Mouse (Mus musculus): ENCODE results near the gene Eci2.
"Not testable (repeated sequence)": the region's sequence is repeated elsewhere in the genome, so short reads cannot be mapped to it uniquely, and the experiment has no call there.

Eci2 gene

GRCm38 (mm10) chr13:35026879-35027278, at the start of gene Eci2:
Eci2 (minus strand) TSS chr13:35027096.
- DNase-seq: peak; percentile 39

DNA sequence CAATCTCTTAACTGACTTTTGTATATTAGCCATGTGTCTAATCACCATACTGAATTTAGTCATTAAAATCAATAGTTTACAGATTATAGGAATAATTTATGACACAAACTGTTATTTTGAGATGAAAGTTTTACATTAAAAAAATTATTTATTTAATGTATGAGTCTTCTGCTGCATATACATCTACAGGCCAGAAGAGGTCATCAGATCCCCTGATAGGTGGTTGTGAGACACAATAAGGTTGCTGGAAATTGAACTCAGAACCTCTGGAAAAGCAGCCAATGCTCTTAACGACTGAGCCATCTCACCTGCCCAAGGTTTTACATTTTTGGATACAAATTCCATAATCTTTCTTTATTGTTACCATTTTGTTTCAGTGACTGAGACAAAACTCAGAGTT, 48.0 kb upstream of the Eci2 start:
- DNase-seq: no peak

DNA sequence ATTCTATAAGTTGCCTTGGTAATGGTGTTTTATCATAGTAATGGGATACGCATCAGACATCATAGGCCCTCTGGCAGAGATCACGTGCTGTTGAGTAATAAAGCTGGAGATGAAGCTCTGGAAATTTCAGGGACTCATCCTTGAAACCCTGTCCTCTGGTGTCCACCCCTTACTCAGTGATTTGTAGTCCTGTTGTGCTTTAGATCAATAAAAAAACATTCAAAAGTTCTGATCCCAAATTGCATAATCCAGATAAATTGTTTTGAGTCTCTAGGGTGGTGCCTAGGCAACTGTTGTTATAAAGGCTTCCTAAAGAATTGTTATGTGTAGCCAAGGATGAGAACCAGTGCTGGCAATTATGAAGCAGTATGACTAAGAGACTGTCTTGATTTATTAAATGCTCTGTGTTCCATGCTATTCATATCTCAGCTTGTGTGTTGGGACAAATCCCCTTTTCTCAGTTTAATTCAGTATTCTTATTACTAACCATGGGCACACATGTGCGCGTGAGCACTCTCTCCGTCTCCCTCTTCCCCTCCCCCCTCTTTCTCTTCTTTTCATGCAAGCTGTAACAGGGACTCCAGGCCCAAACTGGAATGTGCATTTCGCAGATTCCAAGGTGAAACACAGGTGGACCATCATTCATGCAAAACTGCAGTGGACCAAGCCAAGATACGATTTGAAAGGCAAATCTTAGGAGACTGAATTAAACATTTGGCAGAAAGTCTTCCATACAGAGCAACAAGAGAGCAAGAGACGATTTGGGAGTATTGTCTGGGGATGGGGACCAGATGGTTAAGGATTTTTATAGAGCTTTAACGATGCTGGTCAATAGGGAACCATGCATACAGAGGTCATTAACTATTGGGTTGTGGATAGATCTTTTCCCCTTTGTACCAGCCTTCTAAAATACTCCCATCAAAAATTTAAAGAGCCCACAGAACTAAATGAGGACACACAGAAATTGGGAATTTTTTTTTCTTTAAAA, 43.9 kb upstream of the Eci2 start:
- no peak for DNase-seq

- DNase-seq: peak; percentile 70
These were observed 40.2 kb upstream of the Eci2 start for GRCm38 (mm10) chr13:35067084-35067483.

- no peak for DNase-seq
These were observed 39.1 kb upstream of the Eci2 start for GRCm38 (mm10) chr13:35066033-35066432.

DNA sequence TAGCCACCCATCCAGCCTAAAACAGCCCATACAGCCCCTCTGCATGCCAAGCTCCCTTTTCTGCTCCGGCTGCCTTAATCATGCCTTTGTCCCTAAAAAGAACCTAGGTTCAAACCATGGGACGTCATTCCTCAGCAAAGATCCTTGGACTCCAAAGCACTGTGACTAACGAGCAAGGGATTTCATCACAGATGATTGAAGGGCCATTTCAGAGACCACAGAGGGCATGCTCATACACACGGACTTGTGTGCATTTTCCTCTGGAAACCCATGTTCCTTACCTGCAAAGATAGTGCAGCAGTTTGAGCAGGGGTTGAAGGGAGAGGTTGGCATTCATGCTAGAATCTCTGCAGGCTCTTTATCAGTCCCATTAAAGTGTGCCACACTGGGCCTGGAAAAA, 37.5 kb upstream of the Eci2 start:
- DNase-seq: no peak

- DNase-seq: peak; percentile 74
These were observed 31.2 kb upstream of the Eci2 start for GRCm38 (mm10) chr13:35058145-35058544.

DNA sequence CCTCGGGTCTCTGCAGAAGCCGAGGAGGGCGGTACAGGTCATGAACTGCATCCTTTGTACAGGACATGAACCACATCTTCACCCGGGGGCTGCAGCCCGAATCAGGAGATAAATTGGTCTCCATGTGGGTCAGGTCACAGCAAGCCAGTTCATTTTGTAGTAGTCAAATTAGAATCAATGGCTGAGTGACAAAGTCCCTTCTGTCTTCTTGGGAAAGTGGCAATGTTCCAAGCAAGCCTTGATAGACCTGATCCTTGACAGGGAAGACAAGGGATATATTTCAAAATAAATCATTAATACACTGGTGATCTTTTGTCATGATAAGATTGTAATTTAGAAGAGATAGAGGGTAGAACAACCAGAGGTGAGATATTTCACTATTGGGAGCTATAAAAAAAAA, 9.6 kb upstream of the Eci2 start:
- DNase-seq: peak; percentile 17

- DNase-seq: no peak
These were observed 8.8 kb upstream of the Eci2 start for GRCm38 (mm10) chr13:35035731-35036130.

DNA sequence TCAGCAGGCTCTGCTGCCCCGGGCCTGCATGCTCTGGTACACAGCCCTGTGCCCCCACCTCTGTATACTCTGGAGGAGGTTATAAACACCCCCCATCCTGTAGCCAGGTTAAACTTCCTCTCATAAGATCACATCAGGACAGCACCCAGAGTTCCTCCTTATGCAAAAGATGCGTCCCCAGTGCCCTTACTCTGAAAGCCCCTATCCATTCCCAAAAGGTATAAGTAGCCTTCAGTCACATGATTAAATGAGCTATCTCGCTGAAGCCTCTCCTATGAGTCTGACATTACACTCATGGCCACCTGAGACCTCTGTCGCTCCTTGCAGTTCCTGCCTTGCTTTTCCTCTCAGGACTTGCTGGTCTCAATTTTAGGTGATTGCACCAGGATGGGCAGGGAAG, 6.7 kb upstream of the Eci2 start:
- no peak for DNase-seq

- no peak for DNase-seq
These were observed 4.8 kb upstream of the Eci2 start for GRCm38 (mm10) chr13:35031684-35032082.

DNA sequence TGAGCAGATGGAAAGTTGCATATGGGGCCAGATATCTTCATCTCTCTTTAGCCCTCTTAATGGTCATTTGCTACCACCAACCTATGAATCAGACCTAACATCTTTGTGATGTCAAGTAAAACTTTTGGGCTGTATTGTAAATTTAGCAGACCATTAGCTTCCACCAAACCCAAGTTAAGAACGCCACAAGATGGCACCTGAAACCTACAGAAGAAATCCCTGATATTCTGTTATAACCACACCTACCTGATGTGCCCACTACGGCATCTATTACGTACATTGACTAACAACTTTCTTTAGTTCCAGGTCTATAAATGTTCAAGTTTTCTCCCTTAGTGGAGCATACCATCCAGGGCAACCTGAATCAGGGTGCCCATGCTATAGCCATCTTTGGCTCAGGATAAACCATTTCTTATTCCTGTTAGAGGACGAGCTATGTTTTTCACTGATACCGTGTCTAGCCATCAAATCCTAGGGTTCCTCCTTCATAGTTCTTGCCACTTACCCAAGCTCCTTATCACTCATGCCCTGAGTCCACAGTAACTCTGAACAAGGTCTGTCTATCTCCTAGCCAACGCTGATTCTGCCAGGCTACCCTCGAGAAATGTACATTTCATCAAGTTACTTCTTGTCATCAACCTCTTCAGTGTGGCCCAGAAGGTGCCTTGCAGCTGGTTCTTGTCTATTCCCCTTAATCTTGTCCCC, 4.2 kb upstream of the Eci2 start:
- no peak for DNase-seq

GRCm38 (mm10) chr13:35028365-35028764, 1.5 kb upstream of the Eci2 start:
- no peak for DNase-seq

DNA sequence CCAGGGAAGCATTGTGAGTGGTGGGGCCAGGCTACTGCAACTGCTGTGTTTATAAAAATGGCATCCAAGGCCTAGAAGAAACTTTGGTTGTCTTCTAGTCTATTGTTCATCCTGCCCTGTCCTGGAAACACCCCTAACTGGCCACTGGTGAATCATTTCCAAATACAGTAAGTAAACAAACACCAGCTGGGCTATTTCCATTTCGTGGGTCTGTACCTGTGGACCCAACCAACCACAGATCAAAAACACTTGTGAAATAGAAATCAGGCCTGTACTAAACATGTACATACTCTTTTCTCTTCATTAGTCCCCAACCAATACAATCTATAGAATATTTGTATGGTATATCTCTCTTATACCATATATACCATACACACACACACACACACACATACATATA, 3.5 kb downstream of the Eci2 start:
- not testable (repeated sequence) for DNase-seq

DNA sequence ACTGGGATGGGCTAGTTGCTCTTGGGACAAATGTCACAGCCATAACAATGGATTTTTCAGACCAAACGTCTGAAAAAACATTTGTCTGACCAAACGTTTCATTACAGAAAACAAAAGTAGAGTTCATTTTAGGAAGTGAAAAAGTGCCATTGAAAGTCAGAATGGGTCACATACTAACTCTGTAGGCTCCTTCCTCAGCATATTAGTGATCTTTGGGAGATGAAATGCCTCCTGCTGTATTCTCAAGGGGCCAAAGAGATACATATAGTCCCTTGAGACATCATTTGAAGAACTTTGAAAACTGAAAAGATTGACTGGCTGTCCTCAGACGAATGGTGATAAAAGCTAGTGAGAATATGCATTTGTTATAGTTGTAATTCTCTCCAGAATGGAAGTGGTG, 6.5 kb downstream of the Eci2 start:
- DNase-seq: no peak

- no peak for DNase-seq
These were observed 7.9 kb downstream of the Eci2 start for GRCm38 (mm10) chr13:35018866-35019536.

GRCm38 (mm10) chr13:35017392-35017791, 9.5 kb downstream of the Eci2 start:
- DNase-seq: no peak

- DNase-seq: no peak
These were observed 10.8 kb downstream of the Eci2 start for GRCm38 (mm10) chr13:35016067-35016466.

DNA sequence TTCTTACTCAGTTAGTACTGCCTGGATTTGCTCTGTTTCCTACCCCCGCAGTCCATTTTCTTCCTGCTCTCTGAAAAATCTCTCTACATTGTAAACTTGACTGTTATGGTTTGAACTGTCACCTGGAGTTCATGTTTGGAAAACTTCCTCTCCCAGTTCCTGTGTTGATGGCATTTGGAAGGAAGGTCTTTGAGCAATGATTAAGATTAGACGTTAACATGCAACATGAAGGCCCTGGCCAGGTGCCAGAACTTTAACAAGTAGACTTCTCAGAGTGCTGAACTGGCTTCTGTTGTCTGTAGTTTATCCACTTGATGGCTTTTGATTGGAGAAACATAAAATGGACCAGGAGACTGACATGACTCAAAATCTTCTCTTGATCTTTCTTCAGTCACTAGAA, 31.0 kb downstream of the Eci2 start:
- DNase-seq: no peak

DNA sequence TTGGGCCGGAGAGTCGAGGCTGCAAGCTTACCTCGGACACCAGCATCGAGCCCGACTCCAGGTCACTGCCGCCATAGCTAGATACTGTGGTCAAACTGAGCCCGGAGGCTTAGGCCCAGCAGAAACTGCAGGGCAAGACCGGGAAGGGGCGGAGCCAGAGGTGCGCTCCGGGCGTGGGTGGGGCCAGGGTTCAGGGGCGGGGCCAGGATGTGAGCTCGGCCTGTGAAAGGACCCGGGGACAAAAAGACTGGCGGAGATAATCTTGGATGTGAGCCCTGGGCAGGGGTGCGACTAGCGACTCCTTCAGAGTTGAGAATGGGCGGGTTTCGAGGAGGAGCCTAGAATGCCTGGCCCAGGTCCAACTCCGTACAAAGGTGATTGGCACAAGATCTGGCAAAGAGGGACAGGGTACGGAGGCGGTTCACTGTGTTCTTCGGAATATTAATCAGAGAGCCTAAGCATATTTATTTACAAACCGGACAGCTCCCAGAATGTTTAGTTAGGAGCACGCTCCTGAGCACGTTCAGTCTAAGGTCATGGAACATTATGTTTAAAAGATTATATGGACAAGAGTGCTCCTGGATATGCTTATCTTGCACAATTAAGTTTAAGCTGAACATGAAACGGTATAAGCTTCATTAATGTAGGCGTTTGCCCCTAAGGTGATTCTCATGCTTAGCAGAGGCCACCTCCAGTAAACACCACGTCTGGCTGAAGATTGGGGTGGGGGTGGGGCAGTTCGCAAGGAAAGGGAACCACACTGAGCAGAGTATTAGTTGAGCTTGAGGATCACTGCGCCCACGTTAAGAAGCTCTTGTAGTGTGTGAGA, 32.7 kb downstream of the Eci2 start:
- DNase-seq: peak; percentile 98

DNA sequence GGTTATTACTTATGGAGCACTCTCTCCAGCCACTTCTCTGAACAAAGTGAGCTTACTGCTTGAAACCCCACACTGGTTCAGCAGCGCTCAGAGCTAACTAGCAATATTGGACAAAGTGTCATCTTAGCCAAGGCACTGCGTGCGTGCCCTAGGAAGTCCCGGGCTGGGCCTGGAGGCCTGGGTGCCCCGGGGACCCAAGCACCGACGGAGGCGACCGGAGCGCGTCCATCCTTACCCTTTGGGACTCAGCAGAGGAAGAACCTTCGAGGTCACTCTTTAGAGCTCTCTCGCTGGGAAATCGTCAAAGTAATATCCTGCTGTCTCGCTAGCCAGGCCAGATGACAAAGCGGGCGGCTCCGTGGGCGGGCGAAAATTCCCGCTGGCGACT, 33.3 kb downstream of the Eci2 start:
- DNase-seq: no peak

DNA sequence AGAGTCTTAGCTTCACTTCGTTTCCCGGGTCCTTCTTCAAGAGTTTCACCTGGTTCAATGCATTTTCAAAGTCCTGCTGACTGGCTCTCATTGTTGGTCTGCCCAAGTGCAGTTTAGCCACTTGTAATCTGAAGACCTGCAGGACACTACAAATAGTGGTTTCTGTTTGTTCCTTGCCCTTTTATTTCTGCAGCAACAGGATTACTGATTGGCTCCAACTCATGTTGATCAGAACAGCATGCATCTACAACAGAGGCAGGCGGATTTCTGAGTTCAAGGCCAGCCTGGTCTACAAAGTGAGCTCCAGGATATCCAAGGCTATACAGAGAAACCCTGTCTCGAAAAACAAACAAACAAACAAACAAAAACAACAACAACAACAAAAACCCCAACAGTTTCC, 33.8 kb downstream of the Eci2 start:
- no peak for DNase-seq
